Mouse (Mus musculus) spleen, adult 2 months (tissue): ENCODE data around the gene Cars2. TPM values are rescaled to one million over a fixed set of nuclear protein-coding genes. Genes with fewer than 3 reads are reported as not detected.
A peak's percentile ranks its signal among the peaks of the same experiment; 100 is the strongest.
"Not testable (repeated sequence)": the region's sequence is repeated elsewhere in the genome, so short reads cannot be mapped to it uniquely, and the experiment has no call there.

Source experiments
- DNase-seq, 2 experiments: peaks; one replicate each; pipeline versions ENCODE4 v3.0.0 to v3.0.0-alpha.2; 2012 to 2021; ENCODE audit warnings: low spot score in 2 of 2, low read depth in 1 of 2
- H3K27ac ChIP-seq: fragments of 200-500 bp; 2 replicates; pipeline ENCODE4 v1.5.1; 2012; ENCODE audit warnings: low read length, inconsistent platforms; ENCODE audit not compliant: insufficient read depth
- H3K27me3 ChIP-seq: fragments of 200-500 bp; 2 replicates; pipeline ENCODE4 v1.6.1; 2012; ENCODE audit warnings: mild to moderate bottlenecking, moderate library complexity, low read length, inconsistent platforms; ENCODE audit not compliant: control insufficient read depth, insufficient read depth
- H3K36me3 ChIP-seq: fragments of 200-500 bp; 2 replicates; pipeline ENCODE4 v1.6.1; 2012; ENCODE audit warnings: mild to moderate bottlenecking, low read length, inconsistent platforms; ENCODE audit not compliant: control insufficient read depth, insufficient read depth
- H3K4me1 ChIP-seq: fragments of 200-500 bp; 2 replicates; pipeline ENCODE4 v1.6.1; 2011; ENCODE audit warnings: inconsistent platforms; ENCODE audit not compliant: control insufficient read depth, insufficient read depth, insufficient read length
- H3K4me3 ChIP-seq: fragments of 200-500 bp; 2 replicates; pipeline ENCODE4 v1.5.1; 2011; ENCODE audit warnings: mild to moderate bottlenecking, inconsistent platforms; ENCODE audit not compliant: insufficient read depth, insufficient read length; ENCODE audit errors: extremely low read depth
- CTCF ChIP-seq: fragments of 200-500 bp; IDR thresholded peaks from 2 replicates; pipeline ENCODE4 v1.5.1; 2011; ENCODE audit warnings: mild to moderate bottlenecking, inconsistent platforms; ENCODE audit not compliant: insufficient read depth, insufficient read length, insufficient replicate concordance; ENCODE audit errors: extremely low read depth
- POLR2A ChIP-seq: fragments of 200-500 bp; IDR thresholded peaks from 2 replicates; pipeline ENCODE4 v1.6.1; 2011; ENCODE audit warnings: low read depth, low read length, inconsistent platforms
- WGBS: fragments of 180-500 bp; shearing (Covaris S2); methylation state at CpG from one replicate; pipeline ENCODE4 v1.1.7; 2018; 5-methylcytosine and 5-hydroxymethylcytosine counted together
- polyA plus RNA-seq: library from polyadenylated mRNA; depleted of rRNA; stranded (reverse); fragments of >200 nt; gene quantifications from 2 replicates; pipeline ENCODE4 v1.2.3, GENCODE M21; 2012

Gene Cars2
- polyA plus RNA-seq, 1 experiment, result 29.8 TPM

GRCm38 (mm10) chr8:11498786-11499485 lies 51.6 kb downstream of the Cars2 start:
- Histone ChIP-seq H3K27me3 (no peaks in the 10 kb centered on the region), H3K4me1 (peaks cover 8% of the 10 kb centered on the region), H3K36me3 (peaks cover 4% of the 10 kb centered on the region), H3K27ac (no peak overlapping the region), H3K4me3 (no peak overlapping the region)
- no peak for DNase-seq
- TF ChIP-seq POLR2A (no peak), CTCF (no peak)
- 53% methylated on average over 4 of the region's 4 CpGs for WGBS

DNA sequence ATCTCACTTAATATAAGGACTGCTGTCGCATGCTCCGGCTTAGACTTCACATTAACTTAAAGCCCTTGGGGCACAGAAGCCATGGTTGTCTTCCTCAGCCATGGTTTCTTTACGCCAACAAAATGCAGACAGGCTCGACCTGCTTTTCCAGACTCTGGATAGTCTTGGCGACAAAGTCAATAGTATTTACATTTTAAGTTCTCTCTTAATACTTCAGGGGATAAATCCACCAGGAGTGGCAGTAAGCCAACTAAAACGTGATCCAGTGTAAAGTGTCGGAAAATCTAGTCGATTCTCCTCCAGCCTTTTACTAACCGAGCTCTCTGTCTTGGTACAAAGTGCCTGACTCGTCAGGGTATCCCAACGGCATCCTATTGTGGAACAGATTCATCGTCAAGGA lies 52.3 kb downstream of the Cars2 start:
- no peak for DNase-seq
- 0 out of 2 replicates have a peak, but pooled peaks cover 1% of the 10 kb centered on the region for H3K36me3 ChIP-seq
- no peak for TF ChIP-seq POLR2A
- no peak for TF ChIP-seq CTCF
- WGBS, result 80% methylated on average over 12 of the region's 12 CpGs
- H3K4me1 ChIP-seq, result peaks cover 8% of the 10 kb centered on the region
- H3K27me3 ChIP-seq, result no peaks in the 10 kb centered on the region
- no peak overlapping the region for H3K4me3 ChIP-seq
- H3K27ac ChIP-seq, result no peak overlapping the region

- H3K4me1 ChIP-seq, result peaks cover 8% of the 10 kb centered on the region
- 4% methylated on average over 72 of the region's 73 CpGs for WGBS
- H3K27ac ChIP-seq, result peak within 1 kb of the TSS; percentile 64
- no peaks in the 10 kb centered on the region for H3K27me3 ChIP-seq
- H3K36me3 ChIP-seq, result no peaks in the 10 kb centered on the region
- DNase-seq, result peak; percentile 60 to 86
- TF ChIP-seq POLR2A (peak; percentile 60; the same call in 1 of the 2 replicates), CTCF (no peak)
- H3K4me3 ChIP-seq, result peak within 1 kb of the TSS; percentile 80
These were observed 53.3 kb downstream of the Cars2 start, which contains the start of gene Naxd for GRCm38 (mm10) chr8:11497017-11497990. Gene Naxd, plus strand, starts transcription at chr8:11497506.

DNA sequence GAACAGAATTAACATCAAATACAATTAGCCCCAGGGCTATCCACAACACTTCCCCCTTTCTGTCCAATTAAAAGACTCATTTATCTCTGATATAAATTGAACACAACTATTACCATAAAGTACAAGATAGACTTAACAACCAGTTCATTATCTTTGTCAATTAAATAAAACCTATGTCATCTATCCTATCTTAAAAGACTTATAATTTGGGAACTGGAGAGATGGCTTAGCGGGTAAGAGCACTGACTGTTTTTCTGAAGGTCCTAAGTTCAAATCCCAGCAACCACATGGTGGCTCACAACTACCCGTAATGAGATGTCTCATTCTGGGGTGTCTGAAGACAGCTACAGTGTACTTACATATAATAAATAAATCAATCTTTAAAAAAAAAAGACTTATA lies 58.2 kb downstream of the Cars2 start:
- not testable (repeated sequence) for H3K36me3 ChIP-seq, H3K27ac ChIP-seq, H3K4me3 ChIP-seq, DNase-seq, H3K27me3 ChIP-seq, H3K4me1 ChIP-seq
- 84% methylated on average over 2 of the region's 2 CpGs for WGBS

- no peak for DNase-seq
- TF ChIP-seq POLR2A (no peak), CTCF (no peak)
- no peaks in the 10 kb centered on the region for H3K27me3 ChIP-seq
- WGBS, result 47% methylated on average over 4 of the region's 4 CpGs
- H3K4me1 ChIP-seq, result no peaks in the 10 kb centered on the region
- no peak overlapping the region for H3K4me3 ChIP-seq
- no peak overlapping the region for H3K27ac ChIP-seq
- no peaks in the 10 kb centered on the region for H3K36me3 ChIP-seq
These were observed 63.4 kb downstream of the Cars2 start for GRCm38 (mm10) chr8:11487229-11487628.

GRCm38 (mm10) chr8:11486142-11486541 lies 64.4 kb downstream of the Cars2 start:
- no peak overlapping the region for H3K27ac ChIP-seq
- H3K36me3 ChIP-seq, result no peaks in the 10 kb centered on the region
- no peaks in the 10 kb centered on the region for H3K27me3 ChIP-seq
- WGBS, result 9% methylated on average over 7 of the region's 7 CpGs
- TF ChIP-seq POLR2A, result no peak
- TF ChIP-seq CTCF, result peak; percentile 78; the same call in 1 of the 2 replicates
- H3K4me1 ChIP-seq, result no peaks in the 10 kb centered on the region
- no peak overlapping the region for H3K4me3 ChIP-seq
- DNase-seq, result peak in 1 of 2 experiments; percentile 62
